Mouse (Mus musculus): ENCODE data around the gene Stard9. TPM values are rescaled to one million over a fixed set of nuclear protein-coding genes. Genes with fewer than 3 reads are reported as not detected.
A peak's percentile ranks its signal among the peaks of the same experiment; 100 is the strongest.
"Not testable (repeated sequence)": the region's sequence is repeated elsewhere in the genome, so short reads cannot be mapped to it uniquely, and the experiment has no call there.

The Stard9 gene
- polyA plus RNA-seq, 1 experiment, result 4.4 TPM

DNA sequence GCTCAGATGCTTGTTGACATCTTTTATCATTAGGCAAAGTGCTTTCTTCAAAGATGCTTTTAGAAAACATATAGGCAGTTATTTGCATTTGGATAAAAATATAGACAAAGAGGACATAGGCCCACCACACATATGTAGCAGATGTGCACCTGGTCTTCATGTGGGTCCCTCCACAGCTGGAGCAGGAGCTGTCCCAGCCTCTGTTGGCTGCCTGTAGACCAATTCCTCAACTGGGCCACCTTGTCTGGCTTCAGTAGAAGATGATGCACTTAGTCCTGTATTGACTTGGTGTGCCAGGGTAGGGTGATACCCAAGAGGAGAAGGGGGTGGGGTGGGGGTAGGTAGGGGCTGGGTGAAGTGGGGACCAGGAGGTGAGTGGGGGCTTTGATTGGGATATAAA, 33.8 kb downstream of the Stard9 start:
- no peaks in the 10 kb centered on the region for H3K36me3 ChIP-seq (ENCODE audit: control insufficient read depth, insufficient read depth, low read length)
- DNase-seq, result no peak
- no peaks in the 10 kb centered on the region for H3K27me3 ChIP-seq (replicated peaks; ENCODE audit: control insufficient read depth, insufficient read depth, low read length)
- TF ChIP-seq POLR2A (IDR thresholded peaks at IDR 0.05; ENCODE audit: low read depth, low read length) (no peak), CTCF (conservative IDR thresholded peaks at IDR 0.05; ENCODE audit: insufficient read depth, insufficient read length, low read depth, low read length) (no peak)
- H3K27ac ChIP-seq (ENCODE audit: insufficient read depth, low read depth, low read length), result no peak overlapping the region
- H3K4me3 ChIP-seq (ENCODE audit: insufficient read depth, low read depth, low read length), result no peak overlapping the region
- H3K4me1 ChIP-seq (ENCODE audit: control insufficient read depth, insufficient read depth, low read length), result no peaks in the 10 kb centered on the region

DNA sequence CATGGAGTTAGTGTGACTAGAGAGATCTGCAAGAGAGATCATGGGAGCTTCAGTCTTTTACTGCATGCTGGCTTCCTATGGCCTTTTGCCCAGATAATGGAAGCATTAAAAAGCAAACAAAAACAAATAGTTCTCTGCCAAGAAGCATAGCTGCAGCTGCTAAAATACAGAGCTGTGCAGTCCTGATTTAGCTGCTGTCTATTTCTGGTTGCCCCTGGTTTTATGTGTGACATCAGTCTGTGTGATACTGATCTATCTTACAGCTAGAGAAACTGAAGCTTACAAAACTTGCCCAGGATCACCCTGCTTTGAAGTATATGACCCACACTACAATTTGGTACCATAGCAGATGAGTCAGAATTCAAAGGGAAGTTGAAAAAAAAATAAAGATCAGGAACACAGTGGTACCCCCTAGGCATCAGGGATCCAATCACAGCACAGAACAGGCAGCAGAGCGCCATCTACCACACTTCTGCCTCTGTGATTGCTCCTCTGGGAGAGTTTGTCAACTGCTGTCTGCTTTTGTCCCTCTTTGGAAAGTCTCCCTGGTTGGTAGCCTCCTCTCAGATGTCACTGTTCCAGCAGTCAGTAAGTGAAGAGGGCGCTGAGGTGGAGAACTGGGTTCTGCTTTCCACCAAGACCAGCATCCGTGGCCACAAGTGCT, 34.7 kb downstream of the Stard9 start:
- 63% methylated on average over 3 of the region's 3 CpGs for WGBS
- TF ChIP-seq CTCF (conservative IDR thresholded peaks at IDR 0.05; ENCODE audit: insufficient read depth, insufficient read length, low read depth, low read length), result no peak
- no peak for TF ChIP-seq POLR2A (IDR thresholded peaks at IDR 0.05; ENCODE audit: low read depth, low read length)
- H3K4me3 ChIP-seq (ENCODE audit: insufficient read depth, low read depth, low read length), result no peak overlapping the region
- no peaks in the 10 kb centered on the region for H3K27me3 ChIP-seq (replicated peaks; ENCODE audit: control insufficient read depth, insufficient read depth, low read length)
- H3K36me3 ChIP-seq (ENCODE audit: control insufficient read depth, insufficient read depth, low read length), result no peaks in the 10 kb centered on the region
- 0 out of 2 replicates have a peak overlapping the region, but pooled peaks have one; percentile 22 for H3K27ac ChIP-seq (ENCODE audit: insufficient read depth, low read depth, low read length)
- DNase-seq, result peak; percentile 38
- H3K4me1 ChIP-seq (ENCODE audit: control insufficient read depth, insufficient read depth, low read length), result no peaks in the 10 kb centered on the region

DNA sequence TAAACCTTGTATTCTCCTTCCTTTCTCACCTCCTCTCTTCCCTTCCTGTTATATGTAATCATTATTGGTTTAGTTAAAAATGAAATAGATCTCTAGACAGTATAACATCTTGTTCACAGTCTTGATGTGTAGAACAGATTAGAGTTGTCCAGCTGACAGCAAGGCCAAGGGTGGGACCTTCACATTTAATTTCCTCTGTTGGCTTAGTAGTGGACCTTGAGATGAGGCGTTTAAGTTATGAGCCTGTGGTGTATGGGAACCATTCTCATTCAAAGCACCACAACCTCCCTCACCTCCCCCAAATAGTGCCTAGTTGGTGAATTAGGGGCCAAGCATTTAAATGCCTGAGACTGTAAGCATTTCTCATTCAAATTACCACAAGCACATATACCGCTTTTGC, 38.5 kb downstream of the Stard9 start:
- H3K27ac ChIP-seq (ENCODE audit: insufficient read depth, low read depth, low read length), result no peak overlapping the region
- no peaks in the 10 kb centered on the region for H3K4me1 ChIP-seq (ENCODE audit: control insufficient read depth, insufficient read depth, low read length)
- no peak overlapping the region for H3K4me3 ChIP-seq (ENCODE audit: insufficient read depth, low read depth, low read length)
- H3K36me3 ChIP-seq (ENCODE audit: control insufficient read depth, insufficient read depth, low read length), result no peaks in the 10 kb centered on the region
- 67% methylated on average over 2 of the region's 2 CpGs for WGBS
- TF ChIP-seq POLR2A (IDR thresholded peaks at IDR 0.05; ENCODE audit: low read depth, low read length), result no peak
- TF ChIP-seq CTCF (conservative IDR thresholded peaks at IDR 0.05; ENCODE audit: insufficient read depth, insufficient read length, low read depth, low read length), result no peak
- H3K27me3 ChIP-seq (replicated peaks; ENCODE audit: control insufficient read depth, insufficient read depth, low read length), result no peaks in the 10 kb centered on the region
- no peak for DNase-seq

DNA sequence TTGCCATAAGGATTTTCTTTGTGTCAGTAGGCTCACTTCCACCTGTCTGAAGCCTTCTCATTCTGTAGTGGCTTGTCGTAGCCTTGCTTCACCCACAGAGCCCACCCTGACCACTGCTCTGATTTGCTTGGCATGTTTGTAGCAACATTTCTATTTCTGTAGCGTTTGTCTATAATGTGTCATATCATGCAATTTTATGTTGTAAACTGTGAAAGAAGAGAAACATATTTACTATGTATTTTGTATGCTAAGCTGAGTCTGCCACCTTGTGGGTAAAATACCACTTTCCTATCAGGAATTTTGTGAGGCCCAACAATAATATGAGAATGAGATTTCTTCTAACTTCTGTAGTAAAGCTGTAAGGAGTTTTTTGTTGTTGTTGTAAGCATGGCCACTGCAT, 41.3 kb downstream of the Stard9 start:
- WGBS, result 76% methylated on average over 2 of the region's 2 CpGs
- no peaks in the 10 kb centered on the region for H3K27me3 ChIP-seq (replicated peaks; ENCODE audit: control insufficient read depth, insufficient read depth, low read length)
- TF ChIP-seq CTCF (conservative IDR thresholded peaks at IDR 0.05; ENCODE audit: insufficient read depth, insufficient read length, low read depth, low read length) (no peak), POLR2A (IDR thresholded peaks at IDR 0.05; ENCODE audit: low read depth, low read length) (no peak)
- H3K27ac ChIP-seq (ENCODE audit: insufficient read depth, low read depth, low read length), result no peak overlapping the region
- no peak for DNase-seq
- H3K4me1 ChIP-seq (ENCODE audit: control insufficient read depth, insufficient read depth, low read length), result no peaks in the 10 kb centered on the region
- H3K36me3 ChIP-seq (ENCODE audit: control insufficient read depth, insufficient read depth, low read length), result no peaks in the 10 kb centered on the region
- H3K4me3 ChIP-seq (ENCODE audit: insufficient read depth, low read depth, low read length), result no peak overlapping the region

DNA sequence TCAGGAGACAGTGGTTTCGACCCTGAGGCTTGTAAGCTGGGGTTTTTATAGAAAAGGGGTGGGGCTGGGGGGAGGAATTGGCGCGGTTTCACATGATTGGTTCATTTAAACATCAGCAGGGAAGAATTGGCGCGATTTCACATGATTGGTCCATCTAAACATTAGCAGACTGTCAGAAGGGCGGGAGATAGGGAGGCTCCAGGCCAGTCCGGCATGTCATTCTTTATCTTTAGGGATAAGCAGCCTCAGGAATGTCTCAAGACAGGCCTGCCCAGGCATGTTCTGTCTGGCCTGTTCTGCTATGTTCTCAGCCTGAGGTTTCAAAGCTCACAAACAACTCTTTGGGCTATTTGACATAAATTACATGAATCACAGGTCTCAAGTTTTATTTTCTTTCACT, 52.2 kb downstream of the Stard9 start:
- H3K36me3 ChIP-seq (ENCODE audit: control insufficient read depth, insufficient read depth, low read length); H3K4me1 ChIP-seq (ENCODE audit: control insufficient read depth, insufficient read depth, low read length); H3K4me3 ChIP-seq (ENCODE audit: insufficient read depth, low read depth, low read length); H3K27ac ChIP-seq (ENCODE audit: insufficient read depth, low read depth, low read length); DNase-seq; H3K27me3 ChIP-seq (replicated peaks; ENCODE audit: control insufficient read depth, insufficient read depth, low read length): not testable (repeated sequence)
- WGBS, result 88% methylated on average over 7 of the region's 7 CpGs

DNA sequence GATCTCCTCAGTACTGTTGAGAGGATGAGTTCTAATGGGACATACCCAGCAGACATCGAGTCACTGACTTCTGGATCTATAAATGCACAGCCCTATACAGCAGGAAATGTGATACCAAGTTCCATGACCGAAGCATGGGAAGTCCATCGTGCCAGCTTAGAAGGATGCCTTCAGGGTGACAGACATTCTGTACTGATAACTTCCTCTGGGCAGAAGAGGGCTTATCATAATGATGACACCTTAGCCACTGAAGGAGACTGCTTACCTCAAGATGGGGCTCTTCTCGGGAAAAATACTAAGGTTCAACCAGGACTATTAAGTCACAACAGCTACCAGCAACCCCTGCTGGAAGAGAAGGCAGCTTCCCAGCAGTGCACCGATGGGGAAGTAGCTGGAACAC, 68.8 kb downstream of the Stard9 start:
- no peak for DNase-seq
- H3K4me1 ChIP-seq (ENCODE audit: control insufficient read depth, insufficient read depth, low read length), result no peaks in the 10 kb centered on the region
- H3K36me3 ChIP-seq (ENCODE audit: control insufficient read depth, insufficient read depth, low read length), result no peaks in the 10 kb centered on the region
- no peaks in the 10 kb centered on the region for H3K27me3 ChIP-seq (replicated peaks; ENCODE audit: control insufficient read depth, insufficient read depth, low read length)
- no peak overlapping the region for H3K27ac ChIP-seq (ENCODE audit: insufficient read depth, low read depth, low read length)
- WGBS, result 80% methylated on average over 5 of the region's 5 CpGs
- TF ChIP-seq CTCF (conservative IDR thresholded peaks at IDR 0.05; ENCODE audit: insufficient read depth, insufficient read length, low read depth, low read length) (no peak), POLR2A (IDR thresholded peaks at IDR 0.05; ENCODE audit: low read depth, low read length) (no peak)
- no peak overlapping the region for H3K4me3 ChIP-seq (ENCODE audit: insufficient read depth, low read depth, low read length)

DNA sequence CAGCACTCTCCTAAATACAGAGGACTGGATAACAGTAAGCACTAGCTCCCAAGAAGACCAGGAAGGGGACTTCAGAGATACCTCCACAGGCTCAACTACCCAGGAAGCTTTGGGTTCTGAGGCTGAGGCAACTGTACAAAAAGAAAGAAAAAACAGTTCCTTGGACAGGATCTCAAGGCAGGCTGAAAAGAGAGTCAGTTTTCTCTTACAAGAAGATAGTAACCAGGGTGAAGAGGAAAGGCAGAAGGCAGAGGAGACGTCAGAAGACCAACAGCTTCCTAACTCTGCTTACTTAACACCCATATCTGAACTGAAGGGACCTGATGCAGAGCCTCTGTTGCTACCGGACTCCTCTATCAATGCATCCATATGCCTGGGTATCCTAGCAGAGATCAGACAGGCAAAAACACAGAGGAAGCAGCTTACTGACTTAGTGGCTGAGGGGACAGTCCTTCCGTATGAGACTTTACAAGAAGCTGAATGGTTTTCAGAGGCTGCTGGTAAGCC, 71.5 kb downstream of the Stard9 start:
- Histone ChIP-seq H3K4me1 (ENCODE audit: control insufficient read depth, insufficient read depth, low read length) (no peaks in the 10 kb centered on the region), H3K36me3 (ENCODE audit: control insufficient read depth, insufficient read depth, low read length) (no peaks in the 10 kb centered on the region), H3K27ac (ENCODE audit: insufficient read depth, low read depth, low read length) (no peak overlapping the region), H3K27me3 (replicated peaks; ENCODE audit: control insufficient read depth, insufficient read depth, low read length) (no peaks in the 10 kb centered on the region), H3K4me3 (ENCODE audit: insufficient read depth, low read depth, low read length) (no peak overlapping the region)
- no peak for DNase-seq
- TF ChIP-seq CTCF (conservative IDR thresholded peaks at IDR 0.05; ENCODE audit: insufficient read depth, insufficient read length, low read depth, low read length) (no peak), POLR2A (IDR thresholded peaks at IDR 0.05; ENCODE audit: low read depth, low read length) (no peak)
- 88% methylated on average over 3 of the region's 3 CpGs for WGBS
